Mouse (Mus musculus): Measurements from ENCODE around the gene Bpi. TPM values are rescaled to one million over a fixed set of nuclear protein-coding genes. Genes with fewer than 3 reads are reported as not detected.

Gene Bpi
- polyA plus RNA-seq (2014; fragmentation: Illumina TruSeq; extraction: RNeasy Lipid Tissue Mini Kit (QIAGEN cat#74804); ENCODE audit: low read depth, low replicate concordance) = not detected

DNA sequence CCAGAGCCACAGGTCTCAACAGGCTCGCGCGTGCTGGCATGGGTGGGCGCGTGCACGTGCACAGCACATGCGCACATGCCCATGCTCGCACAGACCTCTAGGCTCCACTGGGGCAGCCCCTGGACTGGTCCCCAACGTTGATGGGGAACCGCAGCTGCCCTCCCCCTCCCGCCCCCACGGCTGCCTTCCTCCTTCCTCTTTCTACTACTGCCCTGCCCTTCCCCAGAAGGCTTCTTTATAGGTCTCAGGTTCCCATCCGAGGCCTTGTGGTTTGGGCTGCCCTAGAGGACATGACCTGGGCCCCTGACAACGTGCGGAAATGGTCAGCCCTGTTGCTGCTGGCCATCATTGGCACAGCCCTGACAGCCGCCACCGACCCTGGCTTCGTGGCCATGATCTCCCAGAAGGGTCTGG, at the start of gene Bpi:
TSS of gene Bpi (plus strand) at position 90 of the 414 bp plus-strand sequence.

GRCm38 (mm10) chr2:158228670-158229502, 29.0 kb upstream of the Bpi start, which contains the start of gene D630003M21Rik:
Gene D630003M21Rik, minus strand, starts transcription at chr2:158229222.

GRCm38 (mm10) chr2:158305948-158306695, 48.2 kb downstream of the Bpi start, which contains the start of gene Lbp:
Gene Lbp, plus strand, starts transcription at chr2:158306493.

Other genes starting within 250 kb of the Bpi start
- gene Tti1, start 229.7 kb upstream of the Bpi start, polyA plus RNA-seq (2014; fragmentation: Illumina TruSeq; extraction: RNeasy Lipid Tissue Mini Kit (QIAGEN cat#74804); ENCODE audit: low read depth, low replicate concordance) = 21.2 TPM
- gene Rprd1b, start 229.6 kb upstream of the Bpi start, polyA plus RNA-seq (2014; fragmentation: Illumina TruSeq; extraction: RNeasy Lipid Tissue Mini Kit (QIAGEN cat#74804); ENCODE audit: low read depth, low replicate concordance) = 20.4 TPM
- gene Tgm2, start 111.7 kb upstream of the Bpi start, polyA plus RNA-seq (2014; fragmentation: Illumina TruSeq; extraction: RNeasy Lipid Tissue Mini Kit (QIAGEN cat#74804); ENCODE audit: low read depth, low replicate concordance) = 162 TPM
- gene D630003M21Rik, start 28.9 kb upstream of the Bpi start, polyA plus RNA-seq (2014; fragmentation: Illumina TruSeq; extraction: RNeasy Lipid Tissue Mini Kit (QIAGEN cat#74804); ENCODE audit: low read depth, low replicate concordance) = 5.9 TPM
- 8.2 TPM for gene Lbp, start 48.4 kb downstream of the Bpi start, polyA plus RNA-seq (2014; fragmentation: Illumina TruSeq; extraction: RNeasy Lipid Tissue Mini Kit (QIAGEN cat#74804); ENCODE audit: low read depth, low replicate concordance)
- 0.50 TPM for gene Snhg11, start 117.5 kb downstream of the Bpi start, polyA plus RNA-seq (2014; fragmentation: Illumina TruSeq; extraction: RNeasy Lipid Tissue Mini Kit (QIAGEN cat#74804); ENCODE audit: low read depth, low replicate concordance)
- 20.0 TPM for gene Ralgapb, start 151.8 kb downstream of the Bpi start, polyA plus RNA-seq (2014; fragmentation: Illumina TruSeq; extraction: RNeasy Lipid Tissue Mini Kit (QIAGEN cat#74804); ENCODE audit: low read depth, low replicate concordance)
- gene Adig, start 244.5 kb downstream of the Bpi start, polyA plus RNA-seq (2014; fragmentation: Illumina TruSeq; extraction: RNeasy Lipid Tissue Mini Kit (QIAGEN cat#74804); ENCODE audit: low read depth, low replicate concordance) = 6.1 TPM